Mouse (Mus musculus) heart, adult 11 months (tissue): ENCODE data around the gene Fmod.
A peak's percentile ranks its signal among the peaks of the same experiment; 100 is the strongest.

Experiments
- DNase-seq: peaks from one replicate; pipeline ENCODE4 v3.0.0; 2022

Gene Fmod

GRCm38 (mm10) chr1:134078061-134078795 lies 41.2 kb downstream of the Fmod start:
- peak; percentile 97 for DNase-seq

GRCm38 (mm10) chr1:134078802-134079476 lies 41.9 kb downstream of the Fmod start, which contains the start of gene Btg2:
Gene Btg2, minus strand, starts transcription at chr1:134079120.
- peak; percentile 100 for DNase-seq

DNA sequence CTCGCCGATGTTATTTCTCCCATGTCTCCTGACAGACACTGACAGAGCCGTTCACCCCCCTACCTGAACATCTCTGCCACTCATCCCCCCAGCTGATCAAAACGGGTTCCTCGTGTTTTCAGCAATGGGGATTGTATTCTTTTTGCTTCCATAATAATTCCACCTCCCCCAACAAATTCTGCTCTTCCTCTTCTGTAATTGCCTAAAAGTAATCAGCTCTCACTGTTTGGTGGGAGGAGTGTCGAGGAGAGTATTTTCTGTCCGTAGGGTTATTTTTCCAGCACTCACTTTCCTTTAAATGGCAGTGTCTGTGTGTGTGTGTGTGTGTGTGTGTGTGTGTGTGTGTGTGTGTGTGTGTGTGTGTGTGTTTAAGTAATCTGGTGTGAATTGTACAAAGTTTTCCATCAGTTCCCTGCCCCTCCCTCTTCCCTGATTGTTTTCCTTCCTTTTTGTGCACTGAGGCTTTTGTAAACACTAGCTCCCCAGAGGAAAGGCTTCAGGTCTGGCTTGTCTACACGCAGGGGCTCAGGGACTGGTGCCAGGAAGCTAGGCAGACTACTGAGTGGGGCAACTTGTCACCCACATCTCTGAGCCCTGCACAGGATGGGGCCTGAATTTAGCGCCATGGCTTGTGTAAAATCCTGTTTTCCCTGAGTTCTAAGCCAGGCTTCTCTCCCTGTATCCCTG lies 42.6 kb downstream of the Fmod start:
- DNase-seq, result peak; percentile 99

- peak; percentile 93 for DNase-seq
Measured at GRCm38 (mm10) chr1:134080406-134080805, 43.4 kb downstream of the Fmod start.

DNA sequence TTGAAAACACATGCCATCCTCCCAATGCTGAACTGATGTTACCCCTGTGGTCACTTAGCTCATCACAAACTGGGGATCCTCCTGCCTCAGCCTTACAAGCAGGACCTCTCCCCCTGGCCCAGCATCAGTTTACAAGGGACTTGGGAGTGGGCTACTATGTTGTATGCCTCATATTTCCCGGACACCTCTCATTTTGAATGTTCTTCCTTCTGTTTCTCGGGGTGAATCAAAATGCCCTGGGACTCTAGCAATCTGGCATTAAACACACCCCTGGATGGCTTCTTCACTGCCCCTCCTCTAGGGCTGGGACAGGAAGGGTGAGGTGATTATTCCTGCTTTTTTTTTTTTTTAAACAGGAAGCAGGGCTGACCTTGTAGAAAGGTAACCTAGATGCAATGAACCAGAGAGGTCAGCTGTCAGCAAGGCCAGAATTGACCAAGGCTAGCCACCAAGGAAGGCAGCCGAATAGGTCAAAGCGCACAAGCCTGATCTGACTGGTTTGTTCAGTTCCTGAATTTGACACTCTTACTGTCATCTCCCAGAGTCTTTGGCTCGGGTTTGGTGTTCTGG lies 43.9 kb downstream of the Fmod start:
- peak; percentile 96 for DNase-seq

DNA sequence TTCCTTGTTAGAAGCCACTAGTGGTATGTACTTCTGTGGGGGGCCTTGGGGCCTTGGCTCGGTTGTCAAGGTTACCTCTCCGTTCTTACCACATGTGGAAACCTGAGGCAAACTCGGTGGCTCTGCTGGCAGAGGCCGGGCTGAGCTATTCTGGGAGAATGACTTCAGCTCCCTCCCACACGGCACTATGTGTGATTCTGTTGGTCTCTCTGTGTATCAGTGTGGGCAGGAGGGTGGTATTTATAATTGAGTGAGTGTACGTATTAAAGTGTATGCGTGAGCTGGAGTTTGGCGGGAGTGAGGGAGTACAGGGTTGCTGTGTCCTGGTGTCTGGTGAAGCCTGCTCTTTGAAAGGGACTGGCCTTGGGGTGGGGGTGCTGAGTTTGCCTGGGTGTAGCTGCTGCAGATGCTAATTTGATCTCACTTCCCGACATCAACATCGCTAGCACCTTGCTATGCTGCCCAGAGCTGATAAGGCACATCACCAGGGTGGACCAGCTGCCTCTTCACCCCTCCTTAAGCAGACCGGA lies 46.0 kb downstream of the Fmod start:
- peak; percentile 97 for DNase-seq

DNA sequence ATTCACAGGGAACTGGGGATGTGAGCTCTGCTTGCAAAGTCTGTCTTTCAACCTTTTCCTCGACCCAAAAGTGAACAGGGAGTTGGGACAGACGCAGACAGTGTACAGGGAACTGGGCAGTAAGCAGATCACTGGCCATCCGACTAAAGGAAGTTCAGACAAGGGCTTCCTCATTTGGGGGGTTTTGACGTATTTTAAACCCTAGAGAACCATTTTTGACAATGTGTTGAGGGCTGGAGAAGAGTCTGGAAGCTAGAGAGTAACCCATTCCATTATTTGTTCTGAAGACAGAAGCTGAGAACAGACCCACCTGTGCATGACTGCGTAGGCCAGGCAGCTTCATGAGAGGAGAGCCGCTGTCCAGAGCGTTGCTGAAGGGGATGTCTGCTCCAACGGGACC lies 46.6 kb downstream of the Fmod start:
- DNase-seq, result no peak

DNA sequence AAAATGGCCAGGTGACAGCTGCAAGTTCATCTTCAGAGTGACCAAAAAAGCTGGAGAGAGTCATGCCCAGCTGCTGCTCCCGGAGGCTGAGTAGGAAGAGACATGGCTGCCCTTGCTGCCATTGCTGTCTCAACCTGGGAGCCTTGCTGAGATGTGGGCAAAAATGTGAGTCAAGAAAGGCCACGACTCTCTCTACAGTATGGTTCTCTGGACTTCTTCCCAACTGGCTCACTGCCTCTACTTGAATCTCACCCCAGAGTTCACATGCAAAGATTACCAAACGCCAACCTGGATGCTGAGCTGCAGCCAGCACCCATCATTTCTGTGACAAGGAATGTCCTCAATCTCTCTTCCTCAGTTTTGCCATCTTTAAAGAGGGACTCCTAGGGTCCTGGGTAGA lies 47.1 kb downstream of the Fmod start:
- no peak for DNase-seq

DNA sequence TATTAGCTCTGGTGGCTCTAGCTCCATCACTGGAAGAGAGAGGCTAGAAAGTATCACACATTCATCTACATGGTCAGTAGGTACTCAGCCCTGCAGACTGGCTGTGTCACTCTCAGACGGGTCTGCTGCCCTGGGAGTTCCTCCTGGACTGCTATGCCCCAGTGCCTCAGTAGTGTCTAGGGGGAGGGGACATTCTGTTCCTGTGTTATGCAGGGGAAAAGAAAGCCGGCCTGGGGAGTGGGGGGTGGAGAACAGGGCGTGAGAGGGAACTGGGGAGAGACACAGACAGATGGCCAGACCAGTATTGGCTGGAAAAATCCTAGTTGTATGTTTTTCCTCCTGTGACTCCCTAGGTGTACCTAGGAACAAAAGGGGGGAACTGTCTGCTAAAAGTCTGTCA lies 49.0 kb downstream of the Fmod start:
- DNase-seq, result no peak

DNA sequence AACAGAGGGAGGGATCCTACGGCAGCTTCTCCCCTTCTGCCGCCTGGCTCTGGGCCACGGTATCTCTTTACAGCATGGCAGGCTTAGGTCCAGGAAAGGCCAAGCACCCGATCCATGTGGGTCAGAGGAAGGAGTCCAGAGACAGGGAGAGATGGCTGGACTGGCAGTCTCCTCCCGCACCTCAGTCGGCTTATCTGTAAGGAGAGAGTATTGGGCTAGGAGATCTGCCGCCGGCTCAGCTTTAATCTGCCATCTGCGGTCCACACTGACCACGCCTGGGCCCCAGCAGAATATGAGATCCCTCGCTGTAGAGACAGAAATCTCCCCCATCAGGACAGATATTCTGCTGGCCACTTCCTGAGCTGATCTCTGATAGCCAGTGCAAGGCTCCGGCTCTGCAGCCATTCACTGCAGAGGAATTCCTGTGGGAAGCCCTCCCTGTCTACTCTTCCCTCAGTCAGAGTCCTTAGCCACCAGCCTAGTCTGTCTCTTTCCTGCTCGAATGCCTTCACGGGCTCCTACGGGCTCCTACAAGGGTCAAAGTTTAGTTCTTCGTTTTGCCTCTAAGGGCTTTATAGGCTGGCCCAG lies 49.9 kb downstream of the Fmod start:
- peak; percentile 96 for DNase-seq

DNA sequence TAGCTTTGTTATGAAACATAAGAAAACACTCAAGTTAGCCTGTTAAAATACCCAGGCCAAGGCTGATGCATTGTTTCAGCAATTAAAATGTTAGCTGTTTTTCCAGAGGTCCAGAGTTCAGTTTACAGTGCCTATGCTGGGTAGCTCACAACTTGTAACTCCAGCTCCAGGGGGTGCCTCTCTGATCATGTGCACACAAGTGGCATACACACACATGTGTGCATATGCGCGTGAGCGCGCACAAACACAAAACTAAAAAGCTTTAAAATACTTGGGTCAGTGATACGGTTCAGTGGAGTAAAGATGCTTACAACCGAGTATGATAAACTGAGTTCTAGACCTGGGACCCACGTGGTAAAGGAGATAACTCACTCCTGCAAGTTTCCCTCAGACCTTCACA lies 52.0 kb downstream of the Fmod start:
- DNase-seq, result peak; percentile 90

DNA sequence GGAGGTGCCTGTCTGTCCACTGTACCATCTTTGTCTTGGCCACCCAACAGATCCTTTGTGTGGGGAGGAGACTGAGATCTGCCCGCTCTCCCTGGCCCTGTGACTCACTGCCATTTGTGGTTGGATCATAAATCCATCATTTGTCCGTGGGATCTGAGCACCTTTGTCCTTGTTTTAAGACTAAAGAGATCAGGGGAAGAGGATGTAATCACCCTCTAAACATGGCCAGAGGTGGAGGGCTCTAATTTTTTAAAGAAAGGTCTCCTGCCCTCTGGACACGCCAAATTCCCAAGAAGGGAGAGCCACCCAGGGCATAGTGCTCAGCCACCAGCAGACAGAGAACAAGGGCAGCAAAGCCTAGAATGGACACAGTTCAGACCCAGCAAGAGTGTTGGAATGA lies 54.8 kb downstream of the Fmod start:
- no peak for DNase-seq

DNA sequence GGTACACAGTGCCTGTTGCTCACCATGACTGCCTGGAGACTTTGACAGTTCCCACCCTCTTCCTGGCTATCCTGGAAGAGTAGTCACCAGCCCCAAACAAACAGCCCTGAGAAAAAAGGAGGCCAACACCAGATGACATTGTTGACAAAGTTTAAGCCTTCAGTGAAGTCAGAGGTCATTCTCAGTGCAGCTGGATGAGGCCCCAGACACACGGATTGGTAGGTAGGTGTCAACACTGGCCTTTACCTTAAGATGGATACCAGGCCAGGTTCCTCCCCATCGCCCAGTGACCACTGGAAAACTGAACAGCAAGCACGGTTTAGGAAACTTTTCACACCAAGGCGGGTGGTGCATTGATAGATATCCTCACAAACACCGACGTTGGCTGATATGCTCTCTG lies 55.3 kb downstream of the Fmod start:
- no peak for DNase-seq

- DNase-seq, result peak; percentile 100
Measured at GRCm38 (mm10) chr1:134092852-134093770, 56.1 kb downstream of the Fmod start.

DNA sequence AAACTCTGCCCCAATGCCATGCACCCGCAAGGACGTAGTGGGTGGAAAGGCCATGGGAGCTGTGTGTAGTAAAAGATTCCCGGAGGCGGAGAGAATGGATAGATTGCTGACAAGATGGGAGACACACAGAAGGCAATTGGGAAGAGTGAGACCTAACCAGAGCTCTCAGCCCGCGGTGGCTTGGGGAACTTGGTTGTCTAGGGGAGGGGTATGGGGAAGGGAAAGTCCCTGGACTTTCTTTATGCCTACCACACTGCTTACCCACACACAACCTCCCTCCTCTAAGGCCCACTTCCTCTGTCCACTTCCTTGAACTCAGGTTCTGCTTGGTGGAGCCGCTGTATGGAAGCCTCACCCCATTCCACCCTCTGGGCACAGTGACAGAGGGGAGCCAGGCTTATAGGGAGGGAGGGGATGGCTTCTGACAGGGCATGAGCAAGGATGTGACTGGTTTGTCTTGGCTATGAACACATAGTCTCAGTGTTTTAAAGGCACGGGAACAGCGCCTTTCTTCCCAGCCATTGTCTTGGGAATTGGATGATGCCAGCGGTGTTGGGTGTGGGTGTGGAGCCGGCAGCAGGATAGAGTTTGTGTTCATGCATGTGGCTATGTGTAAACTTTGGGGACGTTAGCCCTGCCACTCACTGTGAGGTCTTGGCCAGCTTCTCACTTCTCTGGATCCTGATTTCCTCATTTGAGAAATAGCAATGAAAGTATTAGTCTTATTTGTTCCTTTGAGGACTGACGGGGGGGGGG lies 56.9 kb downstream of the Fmod start:
- DNase-seq, result peak; percentile 98

DNA sequence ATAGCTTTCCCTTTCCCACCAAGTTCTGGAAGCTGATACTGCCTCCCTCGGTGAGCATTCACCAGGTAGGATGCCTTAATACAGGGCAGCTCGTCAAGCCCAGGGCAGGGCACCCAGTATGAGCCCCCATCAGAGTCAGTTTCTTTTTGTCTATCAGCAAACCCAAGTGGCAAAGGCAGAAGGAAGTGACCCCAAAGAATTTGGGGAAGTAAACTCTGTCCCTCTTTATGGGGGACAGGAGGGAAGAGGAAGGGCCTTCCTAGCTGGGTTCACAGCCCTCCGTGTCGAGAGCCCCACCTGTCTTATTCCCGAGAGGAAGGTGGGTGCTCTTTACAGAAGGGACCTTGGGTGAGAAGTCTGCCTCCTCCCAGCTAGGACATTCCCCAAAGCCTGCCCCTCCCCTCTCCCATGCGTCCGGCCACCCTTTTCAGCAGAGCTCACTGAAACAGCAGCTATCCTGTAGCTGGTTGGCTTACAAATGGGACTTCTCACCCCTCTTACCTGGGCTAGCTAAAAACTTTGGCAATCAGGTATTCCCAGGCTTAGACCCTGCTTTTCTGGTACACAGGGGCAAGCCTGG lies 58.1 kb downstream of the Fmod start:
- peak; percentile 95 for DNase-seq

- DNase-seq, result peak; percentile 91
Measured at GRCm38 (mm10) chr1:134095721-134096120, 58.7 kb downstream of the Fmod start.

DNA sequence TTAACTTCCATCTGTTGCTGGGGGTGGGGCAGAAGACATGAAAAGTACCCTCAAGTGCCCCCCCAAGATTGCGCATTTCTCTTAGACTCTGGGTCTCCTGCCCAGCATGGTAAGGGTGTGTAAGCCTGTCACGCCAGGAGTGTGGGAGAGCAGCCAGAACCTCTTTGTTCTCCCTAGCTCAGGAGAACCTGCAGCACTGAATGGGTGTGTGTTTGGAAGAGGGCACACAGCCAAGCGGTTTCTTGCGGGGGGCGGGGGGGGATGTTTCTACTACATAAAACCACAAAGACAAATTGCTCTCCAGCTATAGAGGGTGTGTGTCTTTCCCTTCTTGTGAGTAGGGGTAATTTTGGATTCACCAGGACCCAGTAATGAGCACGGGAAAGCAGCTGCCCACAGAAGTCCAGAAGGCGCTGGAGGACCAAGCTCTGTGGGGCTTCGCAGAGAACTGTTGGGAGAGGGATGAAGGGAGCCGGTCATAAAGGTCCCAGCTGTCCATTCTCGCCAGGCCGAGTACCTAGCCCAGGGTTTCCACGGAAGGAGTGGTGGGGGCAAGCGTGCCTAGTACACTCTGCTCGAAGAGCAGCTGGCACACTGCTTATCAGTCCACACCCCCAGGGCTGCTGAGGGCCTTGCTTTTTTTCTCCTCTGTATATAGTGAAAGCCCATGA lies 59.3 kb downstream of the Fmod start:
- peak; percentile 97 for DNase-seq

- peak; percentile 92 for DNase-seq
Measured at GRCm38 (mm10) chr1:134097080-134097855, 60.2 kb downstream of the Fmod start.
